Mouse (Mus musculus): ENCODE data around the gene Gm49387.

- TF ChIP-seq EP300 (IDR thresholded peaks at IDR 0.05; ENCODE audit: low read depth), result no peak
- TF ChIP-seq CTCF (IDR thresholded peaks at IDR 0.05; ENCODE audit: low read depth), result no peak
Measured at GRCm38 (mm10) chr14:31651206-31651605, 10.5 kb upstream of the Gm49387 start.

Data from heart, postnatal 0 days (tissue).